Mouse (Mus musculus) CH12.LX (cell line): ENCODE measurements around the gene Il1r1.

Experiments
- JUND ChIP-seq: conservative IDR thresholded peaks from 2 replicates; pipeline ENCODE4 v1.6.1; 2011; ENCODE audit warnings: low read depth, low read length, improper control_type of control experiment
- RAD21 ChIP-seq: IDR thresholded peaks from 2 replicates; pipeline ENCODE4 v1.6.1; 2011; ENCODE audit warnings: low read depth, mild to moderate bottlenecking, low read length, improper control_type of control experiment, moderate library complexity

DNA sequence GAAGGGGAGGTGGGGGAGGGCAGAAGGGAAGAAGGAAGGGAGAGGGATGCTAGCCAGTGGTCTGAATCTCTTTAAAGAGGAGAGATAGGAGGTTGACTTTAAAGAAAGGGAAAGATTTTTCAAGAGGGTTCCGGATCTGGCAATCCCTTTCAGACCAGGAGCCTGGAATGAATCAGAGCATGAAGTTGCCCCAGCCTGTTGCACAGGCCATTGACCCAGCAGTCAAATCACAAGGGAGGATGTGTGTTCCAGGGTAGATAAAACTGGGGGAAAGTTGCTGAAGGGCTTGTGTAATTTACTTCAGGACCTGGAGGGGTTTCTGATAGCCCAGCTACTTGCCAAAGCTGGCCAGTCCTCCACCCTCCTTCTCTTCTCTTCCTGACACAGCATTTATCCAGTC is 45.4 kb upstream of the Il1r1 start:
- no peak for TF ChIP-seq RAD21
- TF ChIP-seq JUND, result no peak
